Mouse (Mus musculus) adrenal gland, postnatal 10 days (tissue): ENCODE measurements at regions not wholly inside any gene's neighbourhood (a gene's known extent, or its start where the extent isn't known, plus 50 kb on each side); places are given as distances from the start of the nearest gene placed in this dataset.
A peak's percentile ranks its signal among the peaks of the same experiment; 100 is the strongest.

Source experiments
- DNase-seq: peaks from one replicate; pipeline ENCODE4 v3.0.0; 2021; ENCODE audit warnings: mixed read lengths

- DNase-seq = no peak
Measured at GRCm38 (mm10) chr11:42754481-42755272, 280.9 kb upstream of the Gm9972 start.

- DNase-seq = no peak
Measured at GRCm38 (mm10) chr11:42755415-42755814, 280.1 kb upstream of the Gm9972 start.

- no peak for DNase-seq
Measured at GRCm38 (mm10) chr11:42765213-42765612, 270.3 kb upstream of the Gm9972 start.

GRCm38 (mm10) chr11:42775074-42775676 is 260.4 kb upstream of the Gm9972 start:
- no peak for DNase-seq

- no peak for DNase-seq
Measured at GRCm38 (mm10) chr11:42811487-42811886, 224.1 kb upstream of the Gm9972 start.

GRCm38 (mm10) chr11:42815753-42816152 is 219.8 kb upstream of the Gm9972 start:
- DNase-seq = no peak

- no peak for DNase-seq
Measured at GRCm38 (mm10) chr11:42822835-42823234, 212.7 kb upstream of the Gm9972 start.

GRCm38 (mm10) chr11:42845795-42846194 is 189.8 kb upstream of the Gm9972 start:
- no peak for DNase-seq

- no peak for DNase-seq
Measured at GRCm38 (mm10) chr11:42854411-42854810, 181.1 kb upstream of the Gm9972 start.

GRCm38 (mm10) chr11:42857687-42858086 is 177.9 kb upstream of the Gm9972 start:
- no peak for DNase-seq

GRCm38 (mm10) chr11:42874056-42874455 is 161.5 kb upstream of the Gm9972 start:
- no peak for DNase-seq

GRCm38 (mm10) chr11:42900024-42900423 is 135.5 kb upstream of the Gm9972 start:
- DNase-seq = no peak

GRCm38 (mm10) chr11:42903459-42904012 is 132.0 kb upstream of the Gm9972 start:
- DNase-seq = no peak

- DNase-seq = no peak
Measured at GRCm38 (mm10) chr11:42905561-42905960, 130.0 kb upstream of the Gm9972 start.

GRCm38 (mm10) chr11:42906020-42906419 is 129.5 kb upstream of the Gm9972 start:
- no peak for DNase-seq

GRCm38 (mm10) chr11:42916421-42917181 is 118.9 kb upstream of the Gm9972 start:
- no peak for DNase-seq

GRCm38 (mm10) chr11:42919221-42919620 is 116.3 kb upstream of the Gm9972 start:
- DNase-seq = no peak

GRCm38 (mm10) chr11:42927156-42927555 is 108.4 kb upstream of the Gm9972 start:
- DNase-seq = no peak

- DNase-seq = no peak
Measured at GRCm38 (mm10) chr11:42928916-42929315, 106.6 kb upstream of the Gm9972 start.

GRCm38 (mm10) chr11:42939271-42939670 is 96.3 kb upstream of the Gm9972 start:
- peak; percentile 3 for DNase-seq

- DNase-seq = no peak
Measured at GRCm38 (mm10) chr11:42941561-42941960, 94.0 kb upstream of the Gm9972 start.

- peak; percentile 9 for DNase-seq
Measured at GRCm38 (mm10) chr11:42942284-42942683, 93.3 kb upstream of the Gm9972 start.

GRCm38 (mm10) chr11:42944573-42944972 is 91.0 kb upstream of the Gm9972 start:
- DNase-seq = peak; percentile 15
